Mouse (Mus musculus) CH12.LX (cell line): ENCODE results near the gene Shq1.

ENCODE experiments used
- CTCF ChIP-seq, 2 experiments: IDR thresholded peaks in 1 of 2; conservative IDR thresholded peaks in 1 of 2; 2 replicates each; pipeline ENCODE4 v1.5.1; 2011 to 2012; ENCODE audit warnings: low read depth in 2 of 2, low read length in 2 of 2, improper control_type of control experiment in 1 of 2, inconsistent platforms in 1 of 2, mild to moderate bottlenecking in 1 of 2, moderate library complexity in 1 of 2
- ELF1 ChIP-seq: IDR thresholded peaks from 2 replicates; pipeline ENCODE4 v1.6.1; 2014; ENCODE audit warnings: low read depth, mild to moderate bottlenecking, inconsistent platforms, low read length, improper control_type of control experiment
- ETS1 ChIP-seq: conservative IDR thresholded peaks from 2 replicates; pipeline ENCODE4 v1.6.1; 2012; ENCODE audit warnings: low read depth, mild to moderate bottlenecking, inconsistent platforms, low read length, improper control_type of control experiment, moderate library complexity
- MAX ChIP-seq: IDR thresholded peaks from 2 replicates; pipeline ENCODE4 v1.6.1; 2011; ENCODE audit warnings: low read length, improper control_type of control experiment
- MAZ ChIP-seq: IDR thresholded peaks from 2 replicates; pipeline ENCODE4 v1.6.1; 2012; ENCODE audit warnings: low read depth, mild to moderate bottlenecking, inconsistent platforms, low read length, improper control_type of control experiment, moderate library complexity
- RCOR1 ChIP-seq: conservative IDR thresholded peaks from 2 replicates; pipeline ENCODE4 v1.6.1; 2012; ENCODE audit warnings: low read depth, mild to moderate bottlenecking, inconsistent platforms, low read length, improper control_type of control experiment
- TBP ChIP-seq: conservative IDR thresholded peaks from 2 replicates; pipeline ENCODE4 v1.6.1; 2011; ENCODE audit warnings: low read depth, low read length, improper control_type of control experiment
- UBTF ChIP-seq: IDR thresholded peaks from 2 replicates; pipeline ENCODE4 v1.6.1; 2012; ENCODE audit warnings: low read depth, mild to moderate bottlenecking, inconsistent platforms, low read length, improper control_type of control experiment, moderate library complexity

DNA sequence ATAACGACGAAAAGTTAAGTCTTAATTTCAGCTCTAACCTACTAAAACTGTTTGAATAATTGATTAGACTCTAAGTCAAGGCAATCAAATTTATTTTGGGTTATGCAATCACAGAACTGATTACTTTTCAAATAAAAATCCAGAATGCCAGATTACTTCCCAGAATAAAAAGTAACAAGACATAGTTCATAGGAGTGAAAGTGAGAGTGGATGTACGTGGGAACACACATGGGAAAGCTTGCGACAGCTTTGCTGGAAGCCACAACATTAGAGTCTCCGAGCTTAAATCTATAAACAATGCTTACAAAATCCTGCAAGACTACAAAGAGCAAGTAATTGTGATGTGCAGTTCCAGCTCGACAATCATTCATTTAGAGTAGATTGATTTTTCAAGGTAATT, 41.9 kb downstream of the Shq1 start:
- no peak for TF ChIP-seq ETS1
- no peak for TF ChIP-seq ELF1
- TF ChIP-seq MAX: no peak
- no peak for TF ChIP-seq UBTF
- TF ChIP-seq CTCF (conservative IDR thresholded peaks at IDR 0.05 in 1 of 2, IDR thresholded peaks at IDR 0.05 in 1 of 2; ENCODE audit: low read depth in 2 of 2, low read length in 2 of 2): no peak
- TF ChIP-seq MAZ: no peak
- no peak for TF ChIP-seq TBP
- no peak for TF ChIP-seq RCOR1
